Mouse (Mus musculus): ENCODE measurements around the gene Thnsl1.
"Not testable (repeated sequence)": the region's sequence is repeated elsewhere in the genome, so short reads cannot be mapped to it uniquely, and the experiment has no call there.

Gene Thnsl1

DNA sequence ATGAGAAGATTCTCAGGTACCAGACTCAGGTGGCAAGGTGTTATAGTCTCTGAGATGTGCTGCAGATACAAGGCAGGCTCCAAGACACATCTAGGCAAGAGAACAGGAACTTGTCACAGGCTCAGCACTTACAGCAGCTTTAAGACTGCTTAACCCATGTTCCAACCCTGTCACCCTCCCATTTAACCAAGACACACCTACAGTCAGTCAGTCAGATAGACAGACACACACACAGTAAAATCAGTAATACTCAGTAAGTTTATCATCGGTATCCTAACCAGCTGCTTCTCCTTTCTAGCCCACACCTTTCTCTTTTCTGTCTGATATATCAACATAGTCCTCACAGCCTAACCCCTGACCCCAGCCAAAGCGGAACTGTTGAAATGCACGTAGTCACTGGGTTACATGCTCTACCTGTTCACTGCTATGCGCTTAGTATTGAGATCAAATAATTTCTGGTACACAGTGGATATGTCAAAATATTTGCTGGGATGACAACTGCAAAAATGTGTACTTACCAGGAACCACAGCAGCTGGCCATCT is 30.4 kb downstream of the Thnsl1 start:
- DNase-seq (ENCODE audit: low read depth, low spot score): no peak

DNA sequence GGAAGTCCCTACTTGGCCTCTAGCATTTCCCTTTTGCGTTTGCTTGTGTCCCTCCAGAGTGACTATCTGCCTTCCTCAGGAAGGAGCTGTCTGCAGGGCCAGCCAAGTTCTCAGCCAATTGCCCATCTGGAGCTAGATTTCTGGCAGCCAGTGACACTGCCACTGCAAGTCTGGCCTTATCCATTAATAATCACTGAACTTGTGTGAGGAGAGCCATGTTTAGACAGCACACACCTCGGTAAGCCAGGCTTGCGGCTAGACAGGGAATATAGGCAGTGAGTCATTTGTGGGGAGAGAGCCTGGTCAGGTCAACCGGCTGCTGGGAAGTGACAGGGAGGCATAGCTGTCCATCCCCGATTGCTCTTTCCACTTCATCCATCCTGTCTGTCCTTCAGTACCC is 31.3 kb downstream of the Thnsl1 start:
- DNase-seq (ENCODE audit: low read depth, low spot score): no peak

DNA sequence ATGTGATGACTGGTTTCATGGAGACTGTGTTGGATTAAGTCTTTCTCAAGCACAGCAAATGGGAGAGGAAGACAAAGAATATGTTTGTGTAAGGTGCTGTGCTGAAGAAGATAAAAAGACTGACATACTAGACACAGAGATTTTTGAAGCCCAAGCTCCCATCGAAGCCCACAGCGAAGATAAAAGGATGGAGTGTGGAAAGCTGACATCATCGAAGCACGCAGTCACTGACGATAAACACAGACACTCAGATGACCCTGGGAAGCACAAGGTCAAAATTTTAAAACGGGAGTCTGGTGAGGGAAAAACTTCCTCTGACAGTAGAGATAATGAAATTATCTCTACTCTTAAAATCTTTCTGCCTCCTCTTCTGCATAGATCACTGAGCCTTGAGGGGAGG is 38.6 kb downstream of the Thnsl1 start:
- DNase-seq (ENCODE audit: low read depth, low spot score): not testable (repeated sequence)

DNA sequence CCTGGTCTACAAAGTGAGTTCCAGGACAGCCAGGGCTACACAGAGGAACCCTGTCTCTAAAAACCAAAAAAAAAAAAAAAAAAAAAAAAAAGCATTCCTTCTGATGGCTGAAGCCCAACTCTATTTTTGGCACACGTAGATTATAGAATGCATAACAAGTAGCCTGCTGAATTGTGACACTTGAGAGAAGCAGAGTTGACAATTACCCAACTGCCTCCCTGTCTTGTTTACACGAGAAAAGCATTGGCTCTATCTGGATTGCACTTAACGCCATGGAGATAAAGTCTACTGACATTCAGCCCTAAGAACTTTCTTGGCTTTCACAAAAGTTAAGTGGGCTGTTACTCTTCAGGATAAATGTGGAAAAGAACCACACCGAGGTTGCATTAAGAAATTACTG is 39.5 kb downstream of the Thnsl1 start:
- DNase-seq (ENCODE audit: low read depth, low spot score): no peak

DNA sequence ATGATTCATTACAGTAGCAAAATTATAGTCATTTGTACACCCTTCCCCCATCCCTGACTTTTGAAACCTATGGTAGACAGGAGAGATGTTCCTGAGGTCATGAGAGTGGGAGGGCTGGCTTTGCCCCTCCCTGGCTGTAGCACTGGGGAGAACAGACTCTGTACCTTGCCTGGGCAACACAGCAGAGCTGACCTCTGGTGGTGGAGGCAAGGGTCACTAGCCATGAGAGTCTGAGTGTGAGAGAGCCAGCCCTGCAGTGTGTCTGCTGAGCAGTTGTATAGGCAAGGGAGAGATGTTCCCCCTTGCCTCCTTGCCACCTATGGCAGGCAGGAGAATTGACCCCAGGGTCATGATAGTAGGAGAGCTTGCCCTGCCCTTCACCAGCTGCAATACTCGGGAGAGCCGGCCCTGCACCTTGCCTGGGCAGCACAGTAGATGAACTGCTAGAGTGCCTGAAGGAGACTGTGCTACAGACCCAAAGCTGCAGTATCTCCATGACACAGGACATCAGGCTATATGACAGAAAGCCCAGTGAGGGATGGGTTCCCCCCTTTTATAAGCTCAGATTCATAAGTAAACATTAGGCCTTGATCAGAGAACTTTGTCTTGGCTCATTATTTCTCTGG is 40.1 kb downstream of the Thnsl1 start:
- DNase-seq (ENCODE audit: low read depth, low spot score): no peak

DNA sequence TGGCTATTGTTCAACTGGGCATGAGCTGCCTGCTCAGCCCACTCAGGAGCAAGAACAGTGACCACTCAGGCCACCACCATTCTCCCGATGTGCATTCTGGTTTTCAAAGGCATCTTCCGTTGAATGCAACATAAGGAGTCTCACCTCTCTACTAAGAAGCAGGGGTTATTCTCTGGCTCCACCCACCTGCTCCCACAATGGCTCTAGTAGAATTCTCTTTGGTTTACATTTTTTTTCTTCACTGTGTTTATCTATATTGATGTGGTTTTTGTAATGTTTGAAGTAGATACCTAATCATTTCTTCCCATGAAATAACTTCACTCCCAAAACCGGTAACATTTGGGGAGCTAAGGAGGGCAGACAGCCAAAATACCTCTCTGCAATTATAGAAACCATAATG is 48.1 kb downstream of the Thnsl1 start:
- no peak for DNase-seq (ENCODE audit: low read depth, low spot score)

DNA sequence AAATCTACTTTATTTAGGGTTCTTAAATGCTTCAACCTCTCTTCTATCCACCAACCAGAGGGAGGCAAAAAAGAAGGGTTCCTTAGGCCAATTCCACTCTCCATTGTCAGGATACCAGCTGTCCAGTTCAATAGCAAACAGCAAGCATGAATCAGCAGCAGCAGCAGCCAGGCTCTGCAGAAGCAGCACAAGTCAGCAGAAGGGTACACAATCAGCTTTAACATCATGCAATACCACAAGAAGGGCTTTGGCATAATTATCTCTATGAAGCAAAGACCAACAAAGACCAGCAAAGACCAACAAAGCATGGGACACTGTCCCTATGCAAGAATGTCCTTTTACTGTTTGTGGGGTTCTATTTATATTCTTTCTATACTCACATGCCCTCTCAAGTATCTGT is 48.8 kb downstream of the Thnsl1 start:
- DNase-seq (ENCODE audit: low read depth, low spot score): no peak

DNA sequence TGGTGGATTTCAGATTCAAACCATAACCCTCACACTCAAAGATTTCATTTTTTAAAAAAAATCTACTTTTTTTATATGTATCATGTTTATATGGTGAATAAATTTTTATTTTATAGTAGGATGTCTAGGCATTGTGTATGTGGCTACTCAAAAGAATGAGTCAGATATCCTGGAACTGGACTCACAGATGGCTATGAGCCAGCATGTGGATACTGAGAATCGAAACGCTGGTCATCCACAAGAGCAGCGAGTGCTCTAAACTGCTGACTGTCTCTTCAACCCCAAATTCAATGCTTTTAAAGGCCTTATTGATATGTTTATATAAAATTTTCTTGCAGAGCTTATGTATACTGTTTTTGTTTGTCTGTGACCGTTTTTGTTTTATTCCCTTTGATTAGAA is 52.8 kb downstream of the Thnsl1 start:
- DNase-seq (ENCODE audit: low read depth, low spot score): no peak

DNA sequence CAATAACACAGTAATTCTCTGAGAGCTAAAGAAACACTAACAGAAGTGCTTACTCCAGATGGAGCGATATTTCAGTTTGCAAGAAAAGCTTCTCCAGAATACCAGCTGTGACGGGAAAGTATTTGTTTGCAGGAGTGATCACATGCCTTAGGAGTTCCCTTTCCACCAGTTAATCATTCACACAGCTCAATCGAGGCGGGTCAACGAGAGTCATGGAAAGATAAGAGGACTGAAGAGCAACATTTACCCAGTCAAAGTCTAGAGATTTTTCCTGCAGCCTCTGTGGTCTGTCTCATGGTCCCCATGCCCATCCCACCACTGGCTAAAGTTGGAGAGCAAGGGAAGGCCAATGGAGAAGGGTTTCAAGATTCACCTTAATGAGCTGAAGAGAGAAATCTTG is 53.6 kb downstream of the Thnsl1 start:
- no peak for DNase-seq (ENCODE audit: low read depth, low spot score)

DNA sequence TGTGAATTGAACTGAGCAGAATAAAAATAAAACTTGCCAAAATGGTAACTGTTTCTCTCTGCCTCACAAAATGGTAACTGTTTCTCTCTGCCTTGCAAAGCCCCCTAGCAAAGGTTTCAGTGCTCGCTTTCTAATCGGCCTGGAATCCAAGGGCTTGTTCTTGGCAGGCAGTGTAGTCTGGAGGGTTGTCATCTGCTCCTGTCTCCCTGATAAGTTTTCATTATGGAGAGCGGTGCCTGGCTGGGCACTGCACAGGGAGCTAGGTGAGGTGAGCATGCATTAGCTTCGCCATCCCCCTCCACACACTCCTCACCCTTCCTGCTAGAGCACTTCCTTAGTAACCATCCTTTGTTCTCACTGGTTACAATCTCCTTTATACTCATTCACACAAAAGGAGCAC is 54.5 kb downstream of the Thnsl1 start:
- DNase-seq (ENCODE audit: low read depth, low spot score): no peak

DNA sequence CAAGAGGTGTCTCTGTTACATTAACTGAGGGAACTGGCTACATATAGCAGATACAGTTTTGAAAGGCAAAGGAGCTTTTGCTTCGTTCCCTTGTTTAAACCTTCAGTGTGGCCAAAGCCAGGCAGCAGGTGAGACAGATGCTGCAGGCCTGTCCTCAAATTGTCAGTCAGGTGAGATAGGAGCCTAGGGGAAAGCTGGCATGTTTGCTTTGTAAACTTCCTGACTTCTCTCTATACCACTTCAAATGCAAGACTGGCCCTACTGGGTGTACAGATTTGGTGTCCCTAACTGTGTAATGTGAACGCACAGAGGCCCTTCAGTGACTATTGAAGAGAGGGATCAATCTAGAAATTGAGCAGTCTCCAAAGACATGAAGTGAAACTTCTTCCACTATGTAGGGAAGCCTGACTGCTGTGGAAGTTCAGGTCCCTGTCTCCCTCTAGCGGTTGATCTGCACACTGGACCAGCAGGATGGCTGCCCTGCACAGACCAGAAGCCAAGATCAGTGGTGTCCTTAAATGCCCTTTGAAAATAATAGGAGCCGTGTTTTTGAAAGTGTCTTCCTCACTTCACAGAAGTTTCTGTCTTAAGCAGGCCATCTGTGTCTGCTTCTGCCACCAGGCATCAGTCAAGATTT is 56.0 kb downstream of the Thnsl1 start:
- DNase-seq (ENCODE audit: low read depth, low spot score): peak; percentile 73

DNA sequence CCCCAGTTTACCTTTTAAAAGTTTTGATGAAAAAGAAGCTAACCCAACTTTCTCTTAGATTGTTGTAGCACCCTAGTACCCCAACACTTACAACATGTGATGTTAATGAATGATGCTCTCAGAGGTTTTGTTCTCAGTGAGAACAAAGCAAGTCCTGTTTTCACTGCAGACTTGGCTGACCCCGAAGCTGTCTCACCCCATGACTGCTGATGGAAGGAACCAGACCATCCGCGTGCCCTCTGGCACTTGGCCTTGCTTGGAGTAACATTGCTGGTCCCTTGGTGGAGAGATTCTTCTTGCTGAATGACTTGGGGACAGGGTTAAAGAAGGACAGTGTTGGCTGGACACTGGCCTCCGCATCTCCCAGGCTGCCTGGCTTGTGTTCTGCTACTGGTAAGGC is 58.5 kb downstream of the Thnsl1 start:
- no peak for DNase-seq (ENCODE audit: low read depth, low spot score)

Data from forelimb bud, embryonic 11.5 days (tissue).